Mouse (Mus musculus): Measurements from ENCODE around the gene Tpp1. TPM values are rescaled to one million over a fixed set of nuclear protein-coding genes. Genes with fewer than 3 reads are reported as not detected.
A peak's percentile ranks its signal among the peaks of the same experiment; 100 is the strongest.

Tpp1 gene
- polyA plus RNA-seq (2014; fragmentation: Nextera tagmentation; extraction: Ambion mirVana): 54.1 and 57.9 TPM in 2 replicates

DNA sequence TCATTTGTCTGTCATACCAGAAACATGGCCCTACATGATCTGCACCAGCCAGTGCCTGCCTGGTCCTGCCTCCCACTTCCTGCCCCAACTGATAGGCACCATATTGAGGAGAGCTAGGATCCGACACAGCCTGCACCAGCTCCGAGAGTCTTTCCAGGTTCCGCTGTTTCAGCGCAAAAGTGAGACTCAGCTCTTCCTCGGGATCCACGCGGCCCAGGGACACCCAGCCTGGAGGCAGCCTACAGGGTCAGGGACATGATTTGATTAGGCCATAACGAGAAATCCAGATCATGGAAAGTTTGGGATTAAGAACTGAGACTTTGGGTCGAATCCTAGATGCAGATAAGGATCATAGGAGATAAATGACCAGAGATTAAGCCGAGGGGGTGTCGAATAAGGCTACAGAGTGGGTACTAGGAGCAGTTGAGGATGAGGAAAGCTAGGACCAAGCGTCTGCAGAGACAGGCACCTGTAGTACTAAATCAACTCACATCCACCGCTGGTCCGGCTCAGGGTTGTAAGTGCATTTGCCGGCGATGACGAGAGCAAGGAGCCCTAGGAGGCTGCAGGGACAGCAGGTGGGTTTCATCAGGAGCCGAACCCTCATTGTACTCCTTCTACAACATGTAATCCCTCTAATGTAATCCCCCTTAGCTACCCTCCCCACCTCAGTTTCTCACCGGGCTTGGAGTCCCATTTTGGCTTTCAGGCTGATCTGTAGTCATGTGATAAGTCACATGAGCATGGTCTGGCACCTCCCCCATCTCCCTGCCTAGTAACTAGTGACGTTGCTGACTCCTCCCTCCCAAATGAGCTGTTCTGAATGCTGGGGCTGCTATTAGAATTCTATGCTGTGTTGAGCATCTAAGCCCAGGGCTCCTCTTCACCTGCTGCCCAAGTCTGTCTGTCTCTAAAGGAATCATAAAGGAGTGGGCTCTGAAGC is at the start of gene Tpp1:
TSS of gene Tpp1 (minus strand) at position 745 of the 943 bp plus-strand sequence.
- H3K27ac ChIP-seq (ENCODE audit: low read depth, low read length): no peak within 1 kb of the TSS
- peaks cover 8% of the 10 kb centered on the region for H3K4me1 ChIP-seq (ENCODE audit: control insufficient read depth, insufficient read depth, low read length)
- no peaks in the 10 kb centered on the region for H3K9me3 ChIP-seq (ENCODE audit: control insufficient read depth, low read length)
- peak within 1 kb of the TSS; percentile 45 for H3K4me3 ChIP-seq (ENCODE audit: low read depth, low read length)
- DNase-seq (ENCODE audit: low spot score, missing footprints): peak; percentile 97
- peak within 1 kb of the TSS; percentile 70 for H3K4me2 ChIP-seq
- peak within 1 kb of the TSS; percentile 77 for H3K9ac ChIP-seq (ENCODE audit: low read length)
- 24% methylated on average over 20 of the region's 20 CpGs for WGBS
- H3K27me3 ChIP-seq (ENCODE audit: control insufficient read depth, insufficient read depth, low read length): no peaks in the 10 kb centered on the region
- ATAC-seq (ENCODE audit: low FRiP score): peak; percentile 97
- peaks cover 20% of the 10 kb centered on the region for H3K36me3 ChIP-seq (ENCODE audit: control insufficient read depth, insufficient read depth, low read length)

DNA sequence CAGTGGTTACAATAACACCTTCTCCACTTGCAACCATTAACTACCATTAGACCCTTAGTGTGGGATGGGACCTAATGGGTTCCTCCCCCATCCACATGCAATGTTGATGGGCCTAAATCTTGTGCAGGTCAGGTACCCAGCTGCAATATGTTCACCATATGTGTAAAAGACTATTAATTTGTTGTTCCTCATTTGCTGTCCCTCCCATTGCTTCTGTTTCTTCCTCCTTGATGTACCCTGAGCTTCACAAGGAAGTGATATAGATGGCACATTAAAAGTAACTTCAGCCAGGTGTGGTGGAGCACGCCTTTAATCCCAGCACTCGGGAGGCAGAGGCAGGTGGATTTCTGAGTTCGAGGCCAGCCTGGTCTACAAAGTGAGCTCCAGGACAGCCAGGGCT is 44.9 kb upstream of the Tpp1 start:
- DNase-seq (ENCODE audit: low spot score, missing footprints) (no peak), ATAC-seq (ENCODE audit: low FRiP score) (no peak)
- H3K9me3 ChIP-seq (ENCODE audit: control insufficient read depth, low read length): no peaks in the 10 kb centered on the region
- H3K36me3 ChIP-seq (ENCODE audit: control insufficient read depth, insufficient read depth, low read length): no peaks in the 10 kb centered on the region
- 81% methylated on average over 3 of the region's 3 CpGs for WGBS
- no peak overlapping the region for H3K4me2 ChIP-seq
- no peak overlapping the region for H3K9ac ChIP-seq (ENCODE audit: low read length)
- no peaks in the 10 kb centered on the region for H3K27me3 ChIP-seq (ENCODE audit: control insufficient read depth, insufficient read depth, low read length)
- no peak overlapping the region for H3K4me3 ChIP-seq (ENCODE audit: low read depth, low read length)
- 0 out of 2 replicates have a peak, but pooled peaks cover 4% of the 10 kb centered on the region for H3K4me1 ChIP-seq (ENCODE audit: control insufficient read depth, insufficient read depth, low read length)
- H3K27ac ChIP-seq (ENCODE audit: low read depth, low read length): no peak overlapping the region

DNA sequence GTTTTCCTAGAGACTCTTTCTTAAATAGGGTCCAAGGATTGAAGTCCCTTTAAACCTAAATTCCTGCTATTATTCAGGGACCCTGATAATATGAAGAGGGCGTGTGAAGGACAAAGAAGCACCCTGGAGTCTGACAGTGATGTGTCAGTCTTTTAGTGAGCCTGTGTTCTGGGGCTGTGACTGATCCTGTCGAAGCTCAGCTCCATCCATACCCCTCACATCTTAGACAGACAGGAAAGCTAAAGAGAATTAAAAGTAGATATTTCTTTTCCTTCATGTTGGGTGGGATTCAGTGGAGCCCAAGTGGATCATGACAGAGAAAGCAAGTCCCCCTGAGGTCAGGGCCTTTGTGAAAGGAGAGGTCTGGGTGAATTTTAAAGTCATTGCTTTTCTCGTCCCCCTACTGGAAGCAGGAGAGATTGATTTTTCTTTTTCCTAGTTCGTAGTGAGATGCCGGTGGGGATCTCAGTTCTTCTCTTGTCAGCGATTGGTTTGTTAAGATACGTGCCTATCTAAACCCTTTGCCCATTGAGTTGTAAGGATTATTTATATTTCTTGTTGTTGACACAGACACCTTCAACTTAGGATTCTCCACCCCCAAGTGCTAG is 43.8 kb upstream of the Tpp1 start:
- Histone ChIP-seq H3K27ac (ENCODE audit: low read depth, low read length) (no peak overlapping the region), H3K36me3 (ENCODE audit: control insufficient read depth, insufficient read depth, low read length) (no peaks in the 10 kb centered on the region), H3K9me3 (ENCODE audit: control insufficient read depth, low read length) (no peaks in the 10 kb centered on the region), H3K27me3 (ENCODE audit: control insufficient read depth, insufficient read depth, low read length) (no peaks in the 10 kb centered on the region), H3K4me3 (ENCODE audit: low read depth, low read length) (no peak overlapping the region), H3K4me2 (no peak overlapping the region), H3K4me1 (ENCODE audit: control insufficient read depth, insufficient read depth, low read length) (0 out of 2 replicates have a peak, but pooled peaks cover 4% of the 10 kb centered on the region), H3K9ac (ENCODE audit: low read length) (no peak overlapping the region)
- peak; percentile 87 for DNase-seq (ENCODE audit: low spot score, missing footprints)
- WGBS: 13% methylated on average over 7 of the region's 7 CpGs
- peak; percentile 55; the same call in 1 of the 2 replicates for ATAC-seq (ENCODE audit: low FRiP score)

DNA sequence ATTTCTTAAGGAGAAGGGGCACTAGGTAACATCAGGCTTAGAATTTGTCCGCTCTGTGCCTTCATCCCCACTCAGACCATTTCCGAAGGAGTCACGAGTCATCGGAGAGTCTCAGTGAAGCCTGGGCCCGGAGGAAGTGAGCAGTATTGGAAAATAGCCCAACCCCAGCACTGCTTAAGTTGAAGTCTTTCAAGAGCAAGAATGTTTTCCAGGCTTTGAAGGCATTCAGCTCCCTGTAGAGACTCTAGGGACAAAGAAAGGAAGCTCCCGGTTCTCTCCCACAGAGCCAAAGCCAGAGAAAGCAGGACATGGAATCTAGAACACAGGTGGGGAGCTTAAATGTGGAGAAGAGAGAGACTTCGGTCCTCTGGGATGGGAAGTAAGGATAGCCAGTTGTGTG is 41.7 kb upstream of the Tpp1 start:
- H3K4me3 ChIP-seq (ENCODE audit: low read depth, low read length): no peak overlapping the region
- H3K4me2 ChIP-seq: no peak overlapping the region
- H3K27me3 ChIP-seq (ENCODE audit: control insufficient read depth, insufficient read depth, low read length): no peaks in the 10 kb centered on the region
- H3K9ac ChIP-seq (ENCODE audit: low read length): no peak overlapping the region
- H3K27ac ChIP-seq (ENCODE audit: low read depth, low read length): no peak overlapping the region
- 79% methylated on average over 7 of the region's 7 CpGs for WGBS
- H3K4me1 ChIP-seq (ENCODE audit: control insufficient read depth, insufficient read depth, low read length): 0 out of 2 replicates have a peak, but pooled peaks cover 4% of the 10 kb centered on the region
- no peaks in the 10 kb centered on the region for H3K9me3 ChIP-seq (ENCODE audit: control insufficient read depth, low read length)
- ATAC-seq (ENCODE audit: low FRiP score) (no peak), DNase-seq (ENCODE audit: low spot score, missing footprints) (no peak)
- H3K36me3 ChIP-seq (ENCODE audit: control insufficient read depth, insufficient read depth, low read length): no peaks in the 10 kb centered on the region

DNA sequence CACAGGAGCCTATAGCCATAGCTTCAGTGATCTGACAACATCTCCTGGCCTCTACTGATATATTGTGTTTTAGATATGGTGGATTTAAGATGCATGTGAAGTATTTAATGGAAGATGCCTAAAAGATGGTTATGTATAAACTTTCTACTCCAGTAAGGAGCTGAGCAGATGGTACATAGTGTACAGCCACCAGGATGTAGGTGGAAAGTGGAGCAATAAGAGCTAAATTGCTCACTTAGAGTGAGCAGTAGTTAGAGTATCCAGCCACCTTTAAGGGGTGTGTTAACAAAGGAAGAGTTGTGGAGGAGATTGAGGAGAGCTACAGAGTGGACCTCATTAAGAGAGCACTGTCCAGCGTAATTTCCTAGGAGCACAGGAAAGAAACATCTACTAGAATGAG is 39.1 kb upstream of the Tpp1 start:
- Histone ChIP-seq H3K9me3 (ENCODE audit: control insufficient read depth, low read length) (no peaks in the 10 kb centered on the region), H3K27ac (ENCODE audit: low read depth, low read length) (no peak overlapping the region), H3K4me2 (no peak overlapping the region), H3K4me1 (ENCODE audit: control insufficient read depth, insufficient read depth, low read length) (peaks cover 9% of the 10 kb centered on the region), H3K36me3 (ENCODE audit: control insufficient read depth, insufficient read depth, low read length) (no peaks in the 10 kb centered on the region), H3K4me3 (ENCODE audit: low read depth, low read length) (no peak overlapping the region), H3K9ac (ENCODE audit: low read length) (no peak overlapping the region), H3K27me3 (ENCODE audit: control insufficient read depth, insufficient read depth, low read length) (no peaks in the 10 kb centered on the region)
- WGBS: 88% methylated on average over 1 of the region's 1 CpGs
- ATAC-seq (ENCODE audit: low FRiP score) (no peak), DNase-seq (ENCODE audit: low spot score, missing footprints) (no peak)

DNA sequence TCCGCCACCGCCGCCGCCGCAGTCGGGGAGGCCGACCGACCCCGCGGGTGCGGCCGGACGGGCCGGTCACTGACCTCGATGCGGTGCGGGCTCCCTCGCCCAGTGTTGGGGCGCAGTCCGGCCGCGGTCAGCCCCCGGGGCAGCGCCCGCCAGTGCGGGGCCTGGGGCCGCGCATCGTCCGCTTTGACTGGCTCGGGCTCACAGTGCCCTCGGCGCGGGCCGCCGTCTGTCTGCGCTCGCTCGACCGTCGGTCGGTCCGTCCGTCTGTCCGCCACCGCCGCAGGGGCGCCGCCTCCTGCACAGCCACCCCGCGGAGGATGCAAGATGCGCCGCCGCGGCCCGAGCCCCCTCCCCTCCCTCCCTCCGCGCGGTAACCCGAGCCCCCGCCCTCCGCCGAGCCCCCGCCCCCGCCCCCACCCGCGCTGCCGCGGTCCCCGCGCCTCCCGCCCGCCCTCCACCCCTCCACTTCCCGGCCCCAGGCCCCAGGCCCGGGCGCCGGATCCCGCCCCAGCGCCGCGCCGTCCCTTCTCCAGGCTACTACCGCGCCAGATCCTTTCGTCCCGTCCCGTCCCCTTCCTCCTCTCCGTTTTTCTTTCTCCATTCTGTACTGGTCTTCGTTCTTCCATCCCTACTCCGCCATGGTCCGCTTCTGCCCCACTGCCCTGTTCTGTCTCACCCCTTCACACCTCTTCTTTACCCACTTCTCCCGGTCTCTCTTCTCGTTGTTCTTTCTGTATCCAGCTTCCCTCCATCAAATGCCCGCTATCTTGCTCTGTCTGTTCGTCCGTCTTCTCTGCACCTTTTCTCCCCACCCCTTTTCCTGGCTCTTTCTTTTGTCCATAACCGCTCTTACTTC is 35.5 kb upstream of the Tpp1 start, which contains the start of gene Dchs1:
TSS of gene Dchs1 (minus strand) at position 370 of the 856 bp plus-strand sequence.
- no peaks in the 10 kb centered on the region for H3K27me3 ChIP-seq (ENCODE audit: control insufficient read depth, insufficient read depth, low read length)
- no peaks in the 10 kb centered on the region for H3K9me3 ChIP-seq (ENCODE audit: control insufficient read depth, low read length)
- WGBS: under 1% methylated on average over 66 of the region's 97 CpGs
- H3K36me3 ChIP-seq (ENCODE audit: control insufficient read depth, insufficient read depth, low read length): no peaks in the 10 kb centered on the region
- peaks cover 31% of the 10 kb centered on the region for H3K4me1 ChIP-seq (ENCODE audit: control insufficient read depth, insufficient read depth, low read length)
- H3K4me3 ChIP-seq (ENCODE audit: low read depth, low read length): peak within 1 kb of the TSS; percentile 88
- H3K9ac ChIP-seq (ENCODE audit: low read length): peak within 1 kb of the TSS; percentile 99
- H3K27ac ChIP-seq (ENCODE audit: low read depth, low read length): peak within 1 kb of the TSS; percentile 84
- peak; percentile 96 for DNase-seq (ENCODE audit: low spot score, missing footprints)
- peak; percentile 86 for ATAC-seq (ENCODE audit: low FRiP score)
- H3K4me2 ChIP-seq: peak within 1 kb of the TSS; percentile 55

DNA sequence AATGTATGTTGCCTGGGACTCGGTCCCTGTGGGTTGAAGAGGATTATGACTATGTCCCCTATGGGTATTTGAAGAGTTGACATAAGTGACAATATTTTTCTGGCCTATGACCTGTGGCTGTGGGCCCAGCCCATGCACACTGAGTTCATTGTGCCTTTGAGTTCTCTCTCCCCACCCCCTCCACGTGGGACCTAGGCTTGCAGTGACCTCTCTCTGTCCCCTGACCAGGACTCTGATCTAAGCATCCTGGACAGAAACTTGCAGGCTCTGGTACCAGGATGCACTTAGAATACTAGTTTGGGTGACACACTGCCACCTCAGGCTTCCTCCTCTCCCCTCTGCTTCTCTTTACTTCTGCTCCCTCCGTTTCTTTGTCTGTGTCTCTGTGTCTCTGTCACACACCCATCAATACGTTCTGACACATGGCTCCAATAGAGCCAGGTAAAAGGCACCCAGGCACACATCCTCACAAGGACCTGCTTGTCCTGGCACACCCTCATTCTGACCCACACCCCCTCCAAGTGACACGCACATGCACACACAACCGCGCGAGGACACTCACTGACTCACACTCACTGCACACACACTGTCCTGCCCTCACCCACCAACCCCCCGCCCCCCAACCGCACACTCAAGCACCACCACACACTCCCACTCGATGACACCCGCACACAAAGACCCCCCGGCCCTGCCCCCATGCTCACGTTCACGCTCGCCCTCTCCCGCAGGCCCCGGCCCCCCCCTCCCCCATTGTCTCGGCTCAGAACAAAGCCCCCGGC is 34.7 kb upstream of the Tpp1 start:
- peak; percentile 78 for ATAC-seq (ENCODE audit: low FRiP score)

DNA sequence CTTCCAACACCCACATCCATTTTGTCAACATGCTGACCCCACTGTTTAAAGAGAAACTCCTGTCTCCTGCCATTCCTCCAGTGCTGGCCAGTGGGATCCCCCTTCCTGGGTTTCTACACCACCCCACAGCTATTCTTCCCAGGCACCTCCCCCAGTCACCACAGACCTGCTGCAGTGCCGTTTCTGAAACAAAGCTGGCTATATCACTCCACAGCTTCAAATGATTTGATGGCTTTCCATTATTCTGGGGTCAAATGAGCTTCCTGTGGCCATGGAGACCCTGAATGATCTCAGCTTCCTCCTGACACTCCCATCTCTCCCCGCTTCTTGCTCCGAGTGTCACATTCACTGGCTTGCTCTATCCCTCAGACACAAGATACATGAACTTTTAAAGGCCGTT is 32.5 kb upstream of the Tpp1 start:
- H3K4me1 ChIP-seq (ENCODE audit: control insufficient read depth, insufficient read depth, low read length): peaks cover 31% of the 10 kb centered on the region
- H3K27me3 ChIP-seq (ENCODE audit: control insufficient read depth, insufficient read depth, low read length): no peaks in the 10 kb centered on the region
- no peak overlapping the region for H3K4me3 ChIP-seq (ENCODE audit: low read depth, low read length)
- H3K4me2 ChIP-seq: peak overlapping the region; percentile 8; the same call in 1 of the 2 replicates
- no peak for DNase-seq (ENCODE audit: low spot score, missing footprints)
- no peak for ATAC-seq (ENCODE audit: low FRiP score)
- peaks cover 8% of the 10 kb centered on the region for H3K36me3 ChIP-seq (ENCODE audit: control insufficient read depth, insufficient read depth, low read length)
- WGBS: 28% methylated on average over 4 of the region's 4 CpGs
- no peaks in the 10 kb centered on the region for H3K9me3 ChIP-seq (ENCODE audit: control insufficient read depth, low read length)
- H3K9ac ChIP-seq (ENCODE audit: low read length): no peak overlapping the region
- no peak overlapping the region for H3K27ac ChIP-seq (ENCODE audit: low read depth, low read length)

More for the DNA sequence above, 34.7 kb upstream of the Tpp1 start:
- H3K4me3 ChIP-seq (ENCODE audit: low read depth, low read length): peak overlapping the region; percentile 88
- 8% methylated on average over 20 of the region's 20 CpGs for whole genome bisulfite sequencing
- DNase-seq (ENCODE audit: low spot score, missing footprints): peak; percentile 95
- H3K9ac ChIP-seq (ENCODE audit: low read length): peak overlapping the region; percentile 99
- H3K27ac ChIP-seq (ENCODE audit: low read depth, low read length): peak overlapping the region; percentile 84
- peaks cover 31% of the 10 kb centered on the region for H3K4me1 ChIP-seq (ENCODE audit: control insufficient read depth, insufficient read depth, low read length)
- H3K27me3 ChIP-seq (ENCODE audit: control insufficient read depth, insufficient read depth, low read length): no peaks in the 10 kb centered on the region
- H3K4me2 ChIP-seq: peak overlapping the region; percentile 55
- peaks cover 4% of the 10 kb centered on the region; the same call in 1 of the 2 replicates for H3K36me3 ChIP-seq (ENCODE audit: control insufficient read depth, insufficient read depth, low read length)
- H3K9me3 ChIP-seq (ENCODE audit: control insufficient read depth, low read length): no peaks in the 10 kb centered on the region

All from midbrain, embryonic 11.5 days (tissue).